Mouse (Mus musculus) cerebellum, adult (tissue): Measurements from ENCODE around the gene Apeh.
"Not testable (repeated sequence)": the region's sequence is repeated elsewhere in the genome, so short reads cannot be mapped to it uniquely, and the experiment has no call there.

Experiments used
- ATAC-seq: cut with Nextera tagmentation; 2 replicates; pipeline ENCODE4 v1.9.2; 2017; ENCODE audit warnings: mild to moderate bottlenecking, moderate library complexity, mixed read lengths; ENCODE audit not compliant: insufficient number of reproducible peaks, low FRiP score, low TSS enrichment

Gene Apeh

DNA sequence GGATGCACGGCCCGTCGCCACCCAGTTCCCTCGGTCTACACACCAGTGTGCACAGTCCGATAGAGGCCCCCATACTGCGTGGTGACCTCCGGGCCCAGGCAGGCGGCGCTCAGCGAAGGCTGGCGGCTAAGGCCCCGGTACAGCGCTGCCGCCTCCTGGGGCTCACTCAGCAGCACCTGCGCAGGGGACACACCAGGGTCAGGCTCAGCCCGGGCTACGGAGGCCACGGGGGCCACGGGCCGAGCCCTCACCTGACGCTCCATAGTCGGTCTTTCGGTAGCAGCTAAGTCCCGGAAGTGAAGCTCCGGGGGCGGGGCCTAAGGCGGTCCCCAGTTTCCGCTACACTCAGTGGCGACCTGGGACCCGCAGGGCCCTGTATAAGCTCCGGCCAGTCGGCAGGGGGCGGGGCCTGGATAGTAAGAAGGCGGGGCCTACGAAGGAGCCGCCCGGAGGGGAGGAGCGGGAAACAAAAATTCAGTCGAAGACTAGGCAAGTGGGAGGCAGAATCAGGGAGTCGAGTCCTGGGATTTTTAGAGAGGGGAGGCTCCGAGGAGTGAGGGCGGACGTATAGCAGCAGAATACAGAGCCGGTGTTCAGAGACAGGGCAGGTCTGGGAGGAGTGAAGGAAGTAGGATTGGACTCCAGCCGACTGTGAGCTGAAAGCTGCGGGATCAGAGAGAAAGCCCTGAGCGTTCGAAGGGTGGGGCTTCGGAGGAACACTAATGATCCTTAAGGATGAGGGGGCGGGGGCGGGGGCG is at the start of gene Apeh:
Apeh (minus strand) TSS at position 423 of the 758 bp plus-strand sequence.
- peak; percentile 74 for ATAC-seq

DNA sequence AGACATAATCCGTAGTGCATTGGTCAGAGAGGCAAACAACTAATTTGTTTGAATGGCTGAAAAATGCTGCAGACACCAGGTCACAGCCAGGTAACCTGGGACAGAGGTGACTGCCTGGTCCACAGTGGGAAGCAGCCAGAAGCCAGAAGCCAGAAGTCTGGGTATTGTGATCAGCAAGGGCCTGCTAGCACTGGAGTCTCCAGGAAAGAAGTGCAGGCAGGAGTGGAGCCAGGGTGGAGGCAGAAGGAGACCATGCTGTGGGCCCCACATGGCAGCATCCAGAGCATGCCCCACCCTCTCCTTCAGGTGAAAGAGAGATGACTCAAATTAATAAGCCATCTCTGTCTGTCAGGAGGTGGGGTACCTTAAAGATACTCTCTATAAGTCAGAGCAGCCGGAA is 49.1 kb upstream of the Apeh start:
- ATAC-seq = no peak

DNA sequence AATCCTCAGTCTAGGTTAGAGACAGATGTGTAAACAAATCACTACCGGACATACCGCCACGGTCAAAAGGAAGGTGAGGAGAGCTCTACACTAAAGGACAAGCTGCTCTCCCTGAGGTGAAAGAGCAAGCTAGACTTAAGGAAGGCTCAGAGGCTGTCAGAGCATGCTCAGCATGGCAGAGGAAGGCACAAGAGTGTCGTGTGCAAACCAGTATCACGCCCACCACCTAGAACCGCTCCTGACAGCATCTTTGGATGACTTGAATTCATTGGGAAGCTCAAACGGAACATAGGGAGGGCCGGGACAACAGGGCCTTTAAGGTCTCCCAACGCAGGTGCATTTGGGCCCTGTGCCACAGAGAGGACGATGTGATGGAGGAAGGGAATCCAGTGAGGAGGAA is 47.0 kb upstream of the Apeh start:
- no peak for ATAC-seq

DNA sequence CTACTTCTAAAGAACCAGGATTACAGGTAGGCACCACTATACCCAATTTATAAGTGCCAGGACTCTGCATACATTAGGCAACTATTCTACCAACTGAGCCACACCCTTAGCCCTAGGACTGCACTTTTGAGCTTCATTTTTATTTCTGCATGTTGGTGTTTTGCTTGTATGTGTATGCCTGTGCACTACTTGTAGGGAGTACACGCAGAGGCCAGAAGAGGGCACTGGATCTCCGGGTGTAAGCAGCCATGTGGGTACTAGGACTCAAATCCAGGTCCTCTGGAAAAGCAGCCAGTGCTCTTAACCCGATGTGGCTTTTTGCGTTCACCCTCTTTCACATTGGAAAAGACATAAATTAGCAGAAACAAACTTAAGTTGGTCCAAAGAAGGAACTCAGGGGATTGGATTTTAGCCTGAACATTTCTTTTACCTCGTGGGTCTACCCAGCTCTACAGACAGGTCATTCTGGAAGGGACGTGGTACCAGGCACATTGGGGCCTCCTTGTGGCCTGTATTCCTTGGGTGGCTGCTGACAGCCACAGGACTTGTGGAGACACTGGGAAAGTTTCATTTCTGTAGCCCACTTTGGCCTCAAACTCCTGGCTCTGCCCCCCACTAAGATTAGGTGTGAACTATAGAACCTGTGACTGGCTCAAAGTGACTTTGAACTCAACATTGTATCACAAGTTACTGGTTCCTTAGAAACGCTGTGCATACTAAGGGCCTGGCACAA is 45.7 kb upstream of the Apeh start:
- no peak for ATAC-seq

DNA sequence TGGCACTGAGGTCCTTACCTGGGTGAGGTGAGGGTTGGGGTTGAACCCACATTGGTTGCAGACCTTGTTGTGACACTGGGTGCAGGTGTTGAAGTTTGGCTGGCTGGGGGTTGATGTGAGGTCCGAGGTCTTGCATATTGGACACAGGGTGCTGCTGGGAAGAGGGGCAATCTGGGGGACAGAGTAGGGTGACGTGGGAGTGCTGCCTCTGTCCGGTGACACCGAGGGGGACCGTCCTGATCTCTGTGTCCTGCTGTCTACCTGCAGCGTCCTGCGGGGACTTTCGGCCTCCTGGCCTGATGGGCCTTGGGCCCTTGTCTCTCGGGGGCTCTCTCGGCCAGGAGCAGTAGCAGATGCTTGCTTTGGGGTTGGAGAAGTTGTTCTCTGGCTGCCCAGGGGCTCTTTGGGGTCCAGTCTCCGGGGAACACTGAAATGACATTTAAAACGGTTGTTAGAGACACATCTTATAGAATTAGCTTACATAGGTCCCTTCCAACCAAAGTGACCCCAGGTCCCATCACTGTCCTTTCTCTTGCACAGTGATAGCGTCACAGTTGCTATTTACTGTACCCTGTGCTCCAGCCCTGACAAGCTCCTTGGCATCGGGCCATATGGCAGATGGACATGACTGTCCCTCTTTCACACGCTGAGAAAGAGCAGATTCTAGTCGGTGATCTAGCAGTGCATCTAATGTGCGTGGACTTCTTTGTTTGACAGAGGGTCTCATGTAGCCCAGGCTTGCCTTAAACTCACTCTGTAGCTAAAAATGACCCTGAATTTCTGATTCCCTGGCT is 45.0 kb upstream of the Apeh start:
- peak; percentile 46; the same call in 1 of the 2 replicates for ATAC-seq

DNA sequence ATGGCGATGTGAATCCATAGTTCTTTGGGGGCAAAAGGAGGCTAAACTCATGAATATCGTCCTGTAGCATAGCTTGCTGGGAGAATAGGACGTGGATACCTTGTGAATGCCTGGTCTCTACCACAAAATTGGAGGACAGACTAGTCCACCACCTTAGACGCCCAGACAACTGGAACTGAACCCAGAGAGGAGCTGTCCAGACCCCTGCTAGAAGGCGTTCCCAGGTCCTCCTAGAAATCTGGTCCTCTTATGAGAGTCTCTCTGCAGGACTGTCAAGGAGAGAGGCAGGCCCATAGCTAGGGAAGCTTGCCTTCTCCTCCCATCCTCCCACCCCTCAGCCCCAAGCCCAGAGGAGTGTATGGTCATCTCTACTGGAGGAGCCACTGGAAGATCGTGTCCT is 43.7 kb upstream of the Apeh start:
- no peak for ATAC-seq

DNA sequence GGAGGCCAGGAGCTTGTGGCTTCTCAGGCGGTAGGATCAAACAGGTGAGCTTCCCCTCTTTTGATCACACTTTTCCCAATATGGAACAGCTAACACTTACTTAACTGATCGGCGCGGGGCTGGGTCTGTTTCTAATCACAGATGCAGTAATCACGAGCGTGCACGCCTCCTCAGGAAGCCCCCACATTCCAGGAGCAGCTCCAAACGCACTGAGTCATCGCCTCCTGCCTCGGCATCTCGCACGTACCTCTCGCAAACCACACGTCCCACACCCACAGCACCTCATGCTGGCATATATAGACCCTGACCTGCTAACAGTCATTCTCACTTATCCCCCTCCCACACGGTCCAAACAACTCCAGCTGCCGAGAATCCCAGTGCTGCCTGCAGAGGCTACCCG is 43.1 kb upstream of the Apeh start:
- no peak for ATAC-seq

DNA sequence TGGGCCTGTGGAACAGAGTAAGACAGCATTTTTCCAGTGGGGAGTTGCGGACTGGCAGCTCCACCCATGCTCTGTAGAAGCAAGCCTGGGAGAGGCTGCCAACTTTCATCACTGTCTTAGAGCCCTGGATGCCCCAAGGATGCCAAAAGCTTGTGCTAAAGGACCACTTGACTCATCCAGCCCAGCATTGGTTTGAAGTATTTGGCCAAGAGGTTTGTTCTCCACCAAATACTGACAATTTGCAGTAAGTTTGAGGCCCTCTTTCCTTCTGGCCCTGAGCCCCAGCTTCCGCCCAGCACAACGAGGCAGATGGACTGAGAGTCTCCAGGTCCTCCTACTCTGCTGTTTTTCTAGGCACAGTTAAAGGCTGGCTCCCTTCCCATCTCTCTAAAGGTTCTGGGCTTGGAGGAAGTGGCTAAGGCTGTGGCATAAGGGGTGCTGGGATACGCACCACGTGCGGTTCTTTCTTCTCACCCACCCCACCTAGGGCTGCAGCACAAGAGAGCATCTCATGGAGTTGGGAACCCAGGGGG is 42.6 kb upstream of the Apeh start:
- peak; percentile 32; the same call in 1 of the 2 replicates for ATAC-seq

DNA sequence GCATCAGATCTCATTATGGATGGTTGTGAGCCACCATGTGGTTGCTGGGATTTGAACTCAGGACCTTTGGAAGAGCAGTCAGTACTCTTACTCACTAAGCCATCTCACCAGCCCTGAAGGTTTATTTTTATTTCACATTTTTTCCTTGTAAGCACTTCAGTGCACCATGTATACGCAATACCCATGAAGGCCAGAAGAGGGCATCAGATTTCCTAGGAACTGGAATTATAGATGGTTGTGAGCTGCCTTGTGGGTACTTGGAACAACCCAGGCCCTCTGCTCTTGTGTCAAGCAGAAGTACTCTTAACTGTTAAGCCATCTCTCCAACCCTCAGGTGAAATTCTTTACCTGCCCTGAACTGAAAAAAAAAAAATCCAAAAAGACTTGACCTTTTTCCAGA is 41.8 kb upstream of the Apeh start:
- ATAC-seq = no peak

DNA sequence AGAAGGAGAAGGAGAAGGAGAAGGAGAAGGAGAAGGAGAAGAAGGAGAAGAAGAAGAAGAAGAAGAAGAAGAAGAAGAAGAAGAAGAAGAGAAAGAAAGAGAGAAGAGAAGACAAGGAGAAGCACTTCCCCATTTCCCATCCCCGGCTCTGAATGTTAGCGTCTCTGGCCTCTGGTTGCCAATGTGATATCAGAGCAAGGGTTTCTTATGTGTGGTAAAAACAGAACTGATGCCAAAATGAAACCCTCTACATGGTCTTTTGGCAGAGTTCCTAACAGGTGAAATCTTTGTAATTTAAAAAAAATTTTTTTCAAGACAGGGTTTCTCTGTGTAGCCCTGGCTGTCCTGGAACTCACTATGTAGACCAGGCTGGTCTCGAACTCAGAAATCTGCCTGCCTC is 41.3 kb upstream of the Apeh start:
- not testable (repeated sequence) for ATAC-seq

DNA sequence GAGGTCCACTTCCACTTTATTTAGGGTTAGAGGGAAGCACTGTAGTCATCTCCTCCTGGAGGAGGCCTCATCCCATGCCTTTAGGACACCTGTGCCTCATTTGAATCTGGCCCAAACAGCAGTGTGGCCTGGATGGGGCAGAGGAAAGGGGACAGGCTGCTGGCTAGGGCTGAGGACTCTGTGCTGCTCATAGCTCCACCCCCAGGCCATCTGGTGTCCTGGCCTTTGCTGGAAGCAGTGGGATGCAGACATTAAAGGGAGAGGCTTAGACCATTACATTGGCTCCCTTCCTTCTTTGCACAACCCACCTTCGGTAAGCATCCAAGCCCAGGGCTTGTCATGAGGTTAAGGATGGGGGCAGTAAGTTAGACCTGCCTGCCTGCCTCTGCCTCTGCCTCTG is 39.1 kb upstream of the Apeh start:
- peak; percentile 51; the same call in 1 of the 2 replicates for ATAC-seq

DNA sequence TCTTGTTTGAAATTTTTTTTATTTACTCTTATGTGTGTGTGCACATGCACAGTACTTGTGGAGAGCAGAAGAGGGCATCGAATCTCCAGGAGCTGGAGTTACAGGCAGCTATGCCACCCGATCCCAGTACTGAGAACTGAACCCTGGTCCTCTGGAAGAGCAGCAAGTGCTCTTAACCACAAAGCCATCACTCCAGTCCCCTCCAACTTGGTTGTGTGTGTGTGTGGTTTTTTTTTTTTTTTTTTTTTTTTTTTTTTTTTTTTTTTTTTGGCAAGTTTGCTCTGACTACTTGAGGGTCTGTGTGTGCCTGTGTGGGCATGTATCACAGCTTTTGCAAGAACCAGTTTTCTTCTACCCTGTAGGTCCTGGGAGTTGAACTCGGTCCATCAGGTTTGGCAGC is 38.0 kb upstream of the Apeh start:
- ATAC-seq = no peak

DNA sequence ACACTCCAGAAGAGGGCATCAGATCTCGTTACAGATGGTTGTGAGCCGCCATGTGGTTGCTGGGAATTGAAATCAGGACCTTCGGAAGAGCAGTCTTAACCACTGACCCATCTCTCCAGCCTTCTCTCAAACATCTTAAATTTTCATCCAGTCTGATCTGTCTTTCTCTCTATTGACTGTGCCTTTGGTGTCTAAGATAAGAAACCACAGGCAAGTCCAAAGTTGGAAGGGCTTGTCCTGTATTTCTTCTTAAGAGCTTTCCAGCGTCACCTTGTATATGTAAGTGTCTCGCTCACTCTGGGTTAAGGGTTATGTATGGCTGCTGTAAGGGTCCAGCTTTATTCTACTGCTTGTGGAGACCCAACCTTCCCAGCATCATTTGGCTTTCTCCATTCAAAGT is 37.1 kb upstream of the Apeh start:
- ATAC-seq = no peak

DNA sequence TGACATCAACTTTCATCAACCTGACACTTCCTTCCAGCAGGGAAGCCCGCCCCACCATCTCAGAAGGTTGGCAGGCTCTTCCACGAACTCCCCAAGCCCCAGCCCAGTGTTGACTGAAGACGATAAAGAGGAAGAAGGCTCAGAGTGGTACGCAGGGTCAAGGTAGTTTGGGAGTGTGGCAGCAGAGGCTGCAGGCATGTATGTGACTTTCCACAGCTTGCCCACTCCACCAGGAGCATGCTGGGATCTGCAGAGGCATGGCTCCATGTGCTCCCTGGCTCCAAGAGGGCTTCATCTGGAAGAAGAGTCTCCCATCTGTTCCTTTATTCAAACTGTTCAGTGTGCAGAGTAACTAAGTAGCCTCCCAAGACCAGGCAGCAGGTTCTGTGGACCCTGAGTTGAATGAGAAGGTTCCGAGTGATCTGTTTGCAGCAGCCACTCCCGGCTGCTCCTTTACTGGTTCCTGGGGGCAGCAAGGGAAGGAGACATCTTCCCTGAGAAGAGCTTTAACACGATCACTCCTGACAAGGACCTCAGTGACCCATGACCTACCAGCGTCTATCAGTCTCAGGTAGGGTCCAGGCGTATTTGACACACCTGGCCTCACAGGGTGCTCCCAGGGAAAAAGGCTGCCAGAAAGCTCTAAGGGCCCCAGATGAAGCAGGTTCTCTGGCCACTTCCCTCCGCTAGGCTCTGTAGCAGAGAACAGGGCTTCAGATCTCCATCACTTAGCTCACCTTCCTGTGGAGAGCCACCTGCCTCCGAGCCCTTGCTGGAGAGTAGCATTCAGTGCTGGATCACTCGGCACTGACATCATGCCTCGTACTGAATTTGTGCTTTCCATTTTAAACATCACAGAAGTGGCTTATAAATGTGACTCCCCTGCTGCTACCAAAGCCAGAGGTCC is 34.9 kb upstream of the Apeh start:
- ATAC-seq = peak; percentile 54; the same call in 1 of the 2 replicates

DNA sequence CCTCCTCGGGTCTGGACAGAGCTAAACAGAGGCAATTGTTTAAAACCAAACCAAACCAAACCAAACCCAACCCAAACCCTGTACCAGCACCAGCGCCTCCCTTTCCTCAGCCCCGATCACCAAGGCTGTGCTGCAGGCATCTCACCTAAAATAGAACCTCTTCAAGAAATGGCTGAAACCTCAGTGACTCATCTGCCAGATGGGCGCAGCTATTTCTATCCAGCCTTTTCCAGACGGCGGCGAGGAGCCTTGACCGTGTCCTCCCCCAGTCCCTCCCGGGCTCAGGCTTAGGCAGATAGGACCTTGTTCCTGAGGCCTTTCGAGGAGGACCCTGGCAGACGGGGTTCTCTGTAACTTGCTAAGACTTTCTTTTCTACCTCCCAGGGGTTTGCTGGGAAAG is 33.8 kb upstream of the Apeh start:
- ATAC-seq = no peak

DNA sequence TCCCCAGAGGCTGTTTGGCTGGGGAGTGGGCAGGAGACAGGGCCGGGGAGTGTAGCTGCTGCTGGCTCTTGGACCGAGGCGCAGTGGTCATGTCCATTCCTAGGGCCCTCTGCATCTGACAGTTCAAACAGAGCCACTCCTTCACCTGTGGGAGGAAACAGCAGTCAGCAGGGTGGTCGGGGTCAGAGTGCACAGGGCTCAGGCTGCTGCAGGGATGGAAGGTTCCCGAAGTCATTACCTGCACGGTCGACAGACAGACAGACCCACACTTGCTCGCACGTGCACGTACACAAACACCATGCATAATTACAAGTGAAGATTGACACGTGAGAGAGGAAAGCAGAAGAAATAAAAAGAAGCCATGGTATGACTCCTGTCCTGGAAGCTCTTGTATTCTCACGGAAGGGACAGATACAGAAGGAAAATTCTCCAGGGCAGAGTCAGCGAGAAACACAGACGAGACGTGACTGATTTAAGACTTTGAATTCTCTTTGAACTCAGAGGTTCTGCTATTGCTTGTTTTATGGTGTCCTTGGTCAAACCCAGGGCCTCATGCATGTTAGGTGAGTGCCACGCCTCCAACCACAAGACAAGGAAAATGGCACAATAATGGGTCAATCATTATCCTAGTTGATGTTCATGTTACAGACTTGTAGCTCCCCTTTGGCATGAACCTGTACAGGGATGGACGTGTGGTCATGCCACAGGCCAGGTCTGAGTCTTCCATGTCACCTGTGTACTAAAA is 32.2 kb upstream of the Apeh start:
- ATAC-seq = no peak

DNA sequence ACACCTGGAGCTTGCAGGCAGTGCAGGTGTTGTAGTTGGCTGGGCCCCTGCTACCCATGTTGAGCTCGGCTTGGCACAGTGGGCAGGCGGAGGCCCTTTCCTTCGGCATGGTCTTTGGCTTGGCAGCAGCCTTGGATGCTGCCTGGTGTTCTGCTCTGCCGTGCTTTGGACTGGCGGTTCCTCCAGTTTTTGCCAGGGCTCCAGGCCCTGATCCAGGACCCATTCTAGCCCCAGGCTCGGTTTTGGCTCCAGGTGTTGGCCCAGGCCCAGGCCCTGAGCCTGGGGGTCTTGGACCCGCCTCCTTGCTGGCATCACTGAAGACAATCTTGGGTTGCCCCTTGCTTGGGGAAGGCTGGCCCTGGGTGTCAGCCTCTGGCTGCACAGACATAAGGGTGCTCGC is 31.3 kb upstream of the Apeh start:
- no peak for ATAC-seq

DNA sequence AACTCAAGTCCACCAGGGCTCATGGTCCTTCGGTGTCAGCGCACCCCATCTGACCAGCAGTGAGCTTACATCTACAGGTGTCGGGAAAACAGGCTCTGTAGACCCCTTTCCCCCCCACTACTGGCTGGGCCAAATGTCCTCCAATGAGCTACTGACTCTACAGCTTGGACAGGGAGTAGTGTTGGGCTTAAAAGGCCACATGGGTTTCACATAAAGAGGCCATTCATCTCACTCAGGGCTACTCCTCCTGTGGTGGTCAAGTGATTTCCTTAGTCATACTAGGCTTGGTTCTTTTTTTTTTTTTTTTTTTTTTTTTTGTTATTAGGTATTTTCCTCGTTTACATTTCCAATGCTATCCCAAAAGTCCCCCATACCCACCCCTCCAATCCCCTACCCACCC is 29.5 kb upstream of the Apeh start:
- no peak for ATAC-seq
